12 mouse cellular contexts compared by ENCODE assay signal in the genomic region with DNA sequence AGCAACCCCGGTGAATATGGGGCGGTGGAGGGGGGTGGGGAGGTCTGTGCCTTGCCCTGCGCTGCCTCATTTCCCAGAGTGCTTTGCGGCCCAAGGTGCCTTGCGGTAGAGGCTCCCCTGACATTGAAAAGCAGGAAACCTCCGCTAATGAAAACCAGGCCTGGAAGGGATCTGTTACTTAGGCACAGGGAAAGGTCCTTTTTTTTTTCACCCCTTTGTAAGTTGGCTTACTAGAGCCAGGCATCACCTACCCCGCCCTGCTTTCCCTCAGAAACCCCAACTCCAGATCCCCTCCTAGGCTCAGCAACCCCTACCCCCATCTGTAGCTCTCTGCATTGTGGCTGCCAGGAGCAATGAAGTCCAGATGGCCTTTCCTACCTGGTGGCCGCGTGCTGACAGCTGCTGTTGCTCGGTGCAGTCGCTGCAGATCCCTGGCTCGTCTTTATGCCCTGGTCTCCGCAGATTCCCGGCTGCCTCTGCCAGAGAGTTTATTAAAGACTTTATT.
DNase-seq lines count a peak whose midpoint lies in the region; ATAC-seq lines count a peak whose summit lies in the region.
"Had no signal": no experiment of that assay in that cellular context is flagged by ENCODE, and none has a peak within 500 bp of the region (broad histone marks: within the 10 kb centered on the region; RNA-seq: fewer than 3 reads in every experiment).

No protein-coding gene starts in this region.

- H3K9me3 ChIP-seq in forebrain, embryonic 15.5 days: no peaks in the 10 kb centered on the region

- peak overlapping the region; percentile 27; the same call in 1 of the 2 replicates for H3K27ac ChIP-seq in forebrain, embryonic 15.5 days (replicated peaks)
- H3K27ac ChIP-seq: heart, adult 2 months; kidney, postnatal 0 days had no signal

- no peak for ATAC-seq in forebrain, embryonic 15.5 days (replicated peaks)
- no peak for ATAC-seq in activated CD4-positive, CD25-positive, alpha-beta regulatory T cell, adult 4 months

- H3K9ac ChIP-seq in forebrain, embryonic 15.5 days (replicated peaks): no peak overlapping the region
- H3K9ac ChIP-seq: lung, embryonic 14.5 days had no signal

- peaks cover 50% of the 10 kb centered on the region for H3K4me1 ChIP-seq in forebrain, embryonic 15.5 days

- no peak overlapping the region for H3K4me2 ChIP-seq in forebrain, embryonic 15.5 days (replicated peaks)
- H3K4me2 ChIP-seq: lung, embryonic 14.5 days had no signal

- H3K27me3 ChIP-seq in forebrain, embryonic 15.5 days: no peaks in the 10 kb centered on the region

- intact Hi-C loops in heart, postnatal 14 days (cut with DNase I): loop anchor here (5.0 to 10.0 kb wide), 2 partner anchors 217 to 350 kb away; partner anchors contain the start of gene Ptpru

- H3K36me3 ChIP-seq in forebrain, embryonic 15.5 days: no peaks in the 10 kb centered on the region

- no peak overlapping the region for H3K4me3 ChIP-seq in forebrain, embryonic 15.5 days
- H3K4me3 ChIP-seq: heart, adult 2 months had no signal

- WGBS in forebrain, embryonic 15.5 days: 32% methylated on average over 14 of the region's 14 CpGs

- DNase-seq in MN1 (ENCODE audit: low spot score): peak; percentile 17
- DNase-seq in cerebellum, adult 9-11 months: peak; percentile 37
- DNase-seq in mesoderm, embryonic 11.5 days (ENCODE audit: low read depth, low spot score): peak; percentile 65
- DNase-seq in gastrocnemius, postnatal 10 days: no peak
- no peak for DNase-seq in heart, postnatal 14 days
- DNase-seq in spleen, postnatal 10 days (ENCODE audit: low spot score in 2 of 2): no peak
- DNase-seq: heart, adult 2 months; thymus, adult 2 months had no signal

Comparison
In these comparisons a context has a peak if more than half of its experiments do, and no peak if none do; other contexts are left out.
1. DNase-seq: peak in MN1 (single experiment), cerebellum, adult 9-11 months (single experiment) and mesoderm, embryonic 11.5 days (single experiment); none in gastrocnemius, postnatal 10 days (single experiment), heart, postnatal 14 days (0 of 2) and spleen, postnatal 10 days (0 of 2).